ENCODE assay signal across 8 mouse cellular contexts in genomic region chr3:89843148-89843547, GRCm38 (mm10). TPM values are rescaled to one million over a fixed set of nuclear protein-coding genes. Genes with fewer than 3 reads are reported as not detected.
A peak's percentile ranks its signal among the peaks of the same experiment; 100 is the strongest.
DNase-seq lines count a peak whose midpoint lies in the region; ATAC-seq and TF ChIP-seq lines count a peak whose summit lies in the region.

No protein-coding gene starts in this region.

- H3K4me3 ChIP-seq in MEL (ENCODE audit: control insufficient read depth in 1 of 2, insufficient read depth in 1 of 2, low read depth in 2 of 2, low read length in 2 of 2), result peak overlapping the region; percentile 37 to 38
- no peak overlapping the region for H3K4me3 ChIP-seq in heart, embryonic 12.5 days

- H3K36me3 ChIP-seq in MEL (ENCODE audit: control insufficient read depth in 1 of 2, insufficient read depth in 2 of 2, low read length in 2 of 2), result peaks cover 0 to 8% of the 10 kb centered on the region in 2 experiments; a peak in 2 of 4 replicates
- peaks cover 19% of the 10 kb centered on the region for H3K36me3 ChIP-seq in heart, embryonic 12.5 days

- no peaks in the 10 kb centered on the region for H3K27me3 ChIP-seq in MEL (ENCODE audit: control insufficient read depth in 1 of 2, insufficient read depth in 2 of 2, low read length in 2 of 2)
- H3K27me3 ChIP-seq in heart, embryonic 12.5 days (replicated peaks), result no peaks in the 10 kb centered on the region

- peaks cover 6 to 9% of the 10 kb centered on the region in 2 experiments; a peak in 3 of 4 replicates for H3K4me1 ChIP-seq in MEL (ENCODE audit: control insufficient read depth in 1 of 2, insufficient read depth in 2 of 2, low read length in 2 of 2)
- H3K4me1 ChIP-seq in heart, embryonic 12.5 days (replicated peaks), result no peaks in the 10 kb centered on the region; the same call in 1 of the 2 replicates

- ATAC-seq in heart, embryonic 12.5 days (ENCODE audit: insufficient number of reproducible peaks, low FRiP score), result peak; percentile 53
- no peak for ATAC-seq in frontal cortex, adult (ENCODE audit: low TSS enrichment)

- peak; percentile 86 to 90 for TF ChIP-seq EP300 in MEL (IDR thresholded peaks at IDR 0.05; ENCODE audit: low read depth in 1 of 2, low read length in 2 of 2)

- peak in 1 of 2 experiments; percentile 54; a peak in 1 of 4 replicates for TF ChIP-seq POLR2A in MEL (IDR thresholded peaks at IDR 0.05; ENCODE audit: control insufficient read depth in 1 of 2, insufficient read depth in 1 of 2, low read depth in 1 of 2, low read length in 2 of 2, poor library complexity in 1 of 2)

- WGBS in heart, embryonic 12.5 days, result 45% methylated on average over 9 of the region's 9 CpGs

- no peak for TF ChIP-seq RAD21 in MEL (IDR thresholded peaks at IDR 0.05; ENCODE audit: low read depth, low read length)

- no peaks in the 10 kb centered on the region for H3K9me3 ChIP-seq in MEL (replicated peaks; ENCODE audit: insufficient read depth, low read length)
- H3K9me3 ChIP-seq in heart, embryonic 12.5 days (replicated peaks), result peaks cover 6% of the 10 kb centered on the region

- TF ChIP-seq CTCF in MEL (IDR thresholded peaks at IDR 0.05 in 2 of 3, conservative IDR thresholded peaks at IDR 0.05 in 1 of 3; ENCODE audit: control insufficient read depth in 1 of 3, insufficient read depth in 1 of 3, low read depth in 2 of 3, low read length in 3 of 3, poor library complexity in 1 of 3, severe bottlenecking in 1 of 3), result peak in 2 of 3 experiments; percentile 15 to 35; a peak in 4 of 6 replicates

- no peak overlapping the region for H3K4me2 ChIP-seq in heart, embryonic 12.5 days

- peak overlapping the region; percentile 63 for H3K27ac ChIP-seq in MEL (ENCODE audit: control insufficient read depth, low read depth, low read length)
- peak overlapping the region; percentile 52 for H3K27ac ChIP-seq in heart, embryonic 12.5 days (ENCODE audit: poor library complexity, severe bottlenecking)

- peak; percentile 83 for DNase-seq in A20 (ENCODE audit: low read depth, low spot score)
- peak; percentile 98 for DNase-seq in MEL (ENCODE audit: low read depth, low spot score)
- peak; percentile 66 for DNase-seq in liver
- peak; percentile 27 to 47 for DNase-seq in spleen, adult 18-20 months
- no peak for DNase-seq in cerebellum, postnatal 10 days
- DNase-seq in urinary bladder, adult 18-20 months (ENCODE audit: low spot score in 2 of 2), result no peak

- H3K79me2 ChIP-seq in MEL (ENCODE audit: control insufficient read depth, insufficient read depth, low read length, poor library complexity), result no peaks in the 10 kb centered on the region

- H3K9ac ChIP-seq in MEL (ENCODE audit: control insufficient read depth, low read depth, low read length, poor library complexity, severe bottlenecking), result peak overlapping the region; percentile 20
- no peak overlapping the region for H3K9ac ChIP-seq in heart, embryonic 12.5 days

TF ChIP-seq in MEL, 35 proteins besides CTCF, POLR2A, EP300 and RAD21:
- TF ChIP-seq MYB (IDR thresholded peaks at IDR 0.05; ENCODE audit: low read depth, low read length) (no peak; the same call in 1 of the 2 replicates), HCFC1 (IDR thresholded peaks at IDR 0.05; ENCODE audit: low read depth, low read length) (peak; percentile 54; the same call in 1 of the 2 replicates), MYC (IDR thresholded peaks at IDR 0.05; ENCODE audit: low read depth, low read length) (peak; percentile 67; the same call in 1 of the 2 replicates), GATA1 (IDR thresholded peaks at IDR 0.05; ENCODE audit: low read depth, low read length) (peak; percentile 85), RCOR1 (IDR thresholded peaks at IDR 0.05; ENCODE audit: low read depth, low read length) (peak; percentile 58; the same call in 1 of the 2 replicates), TBP (IDR thresholded peaks at IDR 0.05; ENCODE audit: low read depth, low read length) (peak; percentile 54; the same call in 1 of the 2 replicates), JUND (IDR thresholded peaks at IDR 0.05; ENCODE audit: low read depth, low read length) (no peak), SIN3A (IDR thresholded peaks at IDR 0.05; ENCODE audit: low read length) (peak; percentile 70), BHLHE40 (IDR thresholded peaks at IDR 0.05; ENCODE audit: borderline replicate concordance, low read depth, low read length) (peak; percentile 70), ETS1 (IDR thresholded peaks at IDR 0.05; ENCODE audit: low read depth, low read length) (peak; percentile 72), MXI1 (IDR thresholded peaks at IDR 0.05; ENCODE audit: low read depth, low read length) (peak; percentile 59), ZC3H11A (IDR thresholded peaks at IDR 0.05; ENCODE audit: low read depth, low read length) (no peak), KAT2A (conservative IDR thresholded peaks at IDR 0.05; ENCODE audit: low read depth, low read length) (no peak), TAL1 (IDR thresholded peaks at IDR 0.05; ENCODE audit: low read length) (peak; percentile 76), GABPA (IDR thresholded peaks at IDR 0.05; ENCODE audit: low read depth, low read length) (no peak), SMC3 (IDR thresholded peaks at IDR 0.05; ENCODE audit: low read depth, low read length) (peak; percentile 22; the same call in 1 of the 2 replicates), MAFK (IDR thresholded peaks at IDR 0.05; ENCODE audit: borderline replicate concordance, low read depth, low read length) (no peak), TCF12 (IDR thresholded peaks at IDR 0.05; ENCODE audit: low read depth, low read length) (peak; percentile 76), ELF1 (IDR thresholded peaks at IDR 0.05; ENCODE audit: low read depth, low read length) (peak; percentile 78), NRF1 (IDR thresholded peaks at IDR 0.05; ENCODE audit: insufficient read depth, low read depth, low read length, poor library complexity, severe bottlenecking) (peak; percentile 31; the same call in 1 of the 2 replicates), CHD2 (IDR thresholded peaks at IDR 0.05; ENCODE audit: low read length) (no peak), USF2 (IDR thresholded peaks at IDR 0.05; ENCODE audit: borderline replicate concordance in 1 of 2, insufficient read depth in 1 of 2, low read depth in 1 of 2, low read length in 2 of 2) (no peak), MAX (IDR thresholded peaks at IDR 0.05; ENCODE audit: low read length) (peak; percentile 38; the same call in 1 of the 2 replicates), NELFE (IDR thresholded peaks at IDR 0.05; ENCODE audit: low read depth, low read length) (peak; percentile 50; the same call in 1 of the 2 replicates), MAZ (IDR thresholded peaks at IDR 0.05; ENCODE audit: low read depth, low read length) (no peak; the same call in 1 of the 2 replicates)

RNA-seq across cellular contexts. Expression of gene She, which starts 12.0 kb away (rescaled TPM):
- 3.3 and 5.3 TPM in 2 replicates for total RNA-seq in MEL (2012; rRNA removed)
- 1 to 10 TPM in 1 of 2 experiments, not detected in 1; 3.5 TPM for polyA plus RNA-seq in MEL (2012; ENCODE audit: insufficient read depth in 1 of 2, insufficient read length in 2 of 2, low read depth in 1 of 2, low replicate concordance in 2 of 2, missing spikeins in 1 of 2)
- 9.6 and 10.5 TPM in 2 replicates for polyA plus RNA-seq in heart, embryonic 12.5 days (2016; fragmentation: Nextera tagmentation; extraction: Ambion mirVana)

Comparison
In these comparisons a context has a peak if more than half of its experiments do, and no peak if none do; other contexts are left out.
1. DNase-seq: peak in A20 (single experiment), MEL (single experiment), liver (single experiment) and spleen, adult 18-20 months (2 of 2); none in cerebellum, postnatal 10 days (0 of 2) and urinary bladder, adult 18-20 months (0 of 2).